Mouse (Mus musculus): ENCODE measurements around the gene Zfp865. TPM values are rescaled to one million over a fixed set of nuclear protein-coding genes. Genes with fewer than 3 reads are reported as not detected.
"Not testable (repeated sequence)": the region's sequence is repeated elsewhere in the genome, so short reads cannot be mapped to it uniquely, and the experiment has no call there.

Gene Zfp865
- total RNA-seq, 2 experiments from 2014 or later = 11.0 to 13.0 TPM

DNA sequence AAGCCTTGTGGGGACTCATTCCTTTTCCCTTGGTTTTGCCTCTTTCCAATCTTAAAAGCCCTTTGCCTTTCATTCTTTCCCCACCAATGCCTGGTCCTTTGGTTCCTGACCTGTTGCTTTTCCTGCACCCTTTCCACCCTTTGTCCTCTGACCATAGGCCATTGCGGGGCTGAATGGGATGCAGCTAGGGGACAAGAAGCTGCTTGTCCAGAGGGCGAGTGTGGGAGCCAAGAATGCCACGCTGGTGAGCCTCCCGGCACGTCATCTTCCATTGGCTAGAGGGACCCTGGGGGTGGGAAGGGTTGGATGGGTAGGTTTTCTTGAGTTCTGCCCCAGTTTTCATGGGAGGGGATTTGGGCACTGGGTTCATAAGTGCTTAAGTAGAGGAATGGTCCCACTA is 54.8 kb downstream of the Zfp865 start:
- no peak for DNase-seq
- intact Hi-C loops (cut with DNase I) = no loop called here

DNA sequence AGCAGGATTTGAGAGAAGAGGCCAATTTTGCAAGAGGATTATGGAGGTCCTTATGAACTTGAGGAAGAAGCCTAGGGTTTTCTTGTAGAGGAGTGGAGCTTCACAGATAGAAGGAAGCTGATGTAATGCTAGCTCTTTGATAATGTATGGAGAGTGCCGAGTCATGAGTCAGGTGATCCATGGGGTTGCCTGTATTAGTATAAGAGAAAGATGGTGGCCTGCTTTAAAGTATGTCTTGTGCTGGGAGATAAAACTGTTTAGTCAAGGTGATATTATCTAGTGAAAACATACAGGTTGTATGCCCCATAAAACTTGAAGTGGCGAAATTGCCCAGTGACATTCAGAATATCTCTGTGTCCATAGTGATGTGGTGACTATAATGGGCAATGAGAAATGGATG is 56.8 kb downstream of the Zfp865 start:
- intact Hi-C loops (cut with DNase I) = no loop called here
- DNase-seq = no peak

GRCm38 (mm10) chr7:5079365-5080009 is 59.3 kb downstream of the Zfp865 start:
- DNase-seq = not testable (repeated sequence)
- intact Hi-C loops (cut with DNase I) = loop anchor here (10.0 kb wide), 1 partner anchor 1385 kb away; the partner anchor contains the start of genes Mboat7 and Tsen34

DNA sequence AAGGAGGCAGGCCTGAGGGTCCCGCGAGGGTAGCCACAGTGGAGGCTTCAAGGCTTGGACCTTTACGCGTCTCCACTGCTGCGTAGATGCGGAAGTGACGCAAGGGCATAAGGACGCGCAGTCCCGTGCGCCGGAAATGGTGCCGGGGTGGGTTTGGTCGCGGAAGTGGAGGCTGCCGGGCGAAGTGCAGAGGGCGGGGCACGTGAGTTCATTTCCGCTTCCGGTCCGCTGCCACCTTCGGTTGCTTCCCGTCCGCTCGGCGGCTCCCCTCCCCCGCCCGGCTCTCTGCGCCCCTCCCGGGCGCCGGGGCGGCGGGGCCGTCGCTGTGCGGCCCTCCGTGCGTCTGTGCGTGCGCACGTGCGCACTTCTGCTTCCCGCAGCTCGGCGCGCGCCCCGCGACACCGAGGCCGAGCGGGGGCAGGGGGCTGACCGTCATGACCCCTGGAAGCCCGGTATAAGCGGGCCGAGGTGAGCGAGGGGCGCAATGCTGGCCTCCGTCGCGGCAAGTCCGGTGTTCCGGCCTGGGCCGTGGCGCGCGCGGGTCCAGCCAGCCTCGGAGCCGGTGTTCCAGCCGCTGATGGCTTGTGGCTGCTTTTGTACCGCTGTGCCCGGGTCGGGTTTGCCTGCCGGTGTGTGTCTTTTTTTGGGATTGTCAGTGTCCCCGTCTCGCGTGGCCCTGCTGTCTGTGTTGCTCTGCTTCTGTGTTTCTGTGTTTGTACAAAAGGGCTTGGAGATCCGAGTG is 60.0 kb downstream of the Zfp865 start, which contains the start of gene Epn1:
Epn1 (plus strand) TSS at position 226 of the 742 bp plus-strand sequence.
- DNase-seq = peak; percentile 92 to 97
- intact Hi-C loops (cut with DNase I) = loop anchor here (10.0 kb wide), 1 partner anchor 1385 kb away; the partner anchor contains the start of genes Mboat7 and Tsen34

DNA sequence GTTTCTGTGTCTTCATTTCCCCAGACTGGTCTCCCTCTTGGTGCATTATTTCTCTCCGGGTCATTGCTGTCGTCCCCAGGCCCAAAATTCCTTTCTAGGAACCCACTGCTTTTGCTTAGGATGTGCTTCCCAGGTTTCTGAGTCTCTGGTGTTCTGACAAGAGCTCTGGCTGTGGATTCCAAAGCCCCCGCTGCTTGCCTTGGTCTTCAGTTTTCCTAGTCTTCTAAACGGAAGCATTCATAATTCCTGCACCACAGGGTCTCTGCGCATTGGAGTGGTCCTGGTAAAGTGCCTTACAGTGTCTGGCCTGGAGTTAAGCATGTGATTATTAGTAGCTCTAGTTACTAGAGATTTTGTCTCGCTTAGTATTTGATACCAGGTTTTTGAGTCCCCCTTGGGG is 60.6 kb downstream of the Zfp865 start:
- no peak for DNase-seq
- intact Hi-C loops (cut with DNase I) = loop anchor here (10.0 kb wide), 1 partner anchor 1386 kb away; the partner anchor contains the start of genes Mboat7 and Tsen34

DNA sequence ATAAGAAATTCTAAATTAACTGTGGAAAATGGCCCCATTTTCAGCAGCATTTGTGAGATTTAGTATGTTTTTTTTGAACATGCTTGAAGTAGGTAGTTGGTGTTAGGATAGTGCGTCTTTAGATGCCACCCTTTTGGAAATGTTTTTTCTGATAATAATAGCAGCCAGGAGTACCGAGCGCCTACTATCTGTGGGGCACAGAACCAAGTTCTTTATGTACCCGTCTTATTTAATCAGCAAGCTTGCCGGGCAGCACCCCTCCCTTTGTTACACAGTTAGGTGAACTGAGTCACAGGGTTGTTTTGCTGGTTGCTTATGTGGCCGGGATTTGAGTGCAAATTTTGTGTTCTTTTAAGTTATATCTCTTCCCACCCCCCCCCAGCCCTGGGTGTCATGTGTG is 61.1 kb downstream of the Zfp865 start:
- intact Hi-C loops (cut with DNase I) = loop anchor here (10.0 kb wide), 1 partner anchor 1386 kb away; the partner anchor contains the start of genes Mboat7 and Tsen34
- DNase-seq = no peak

- intact Hi-C loops (cut with DNase I) = loop anchor here (10.0 kb wide), 1 partner anchor 1387 kb away; the partner anchor contains the start of genes Mboat7 and Tsen34
- DNase-seq = no peak
Observed at GRCm38 (mm10) chr7:5081939-5082338, 61.8 kb downstream of the Zfp865 start.

- intact Hi-C loops (cut with DNase I) = loop anchor here (10.0 kb wide), 1 partner anchor 1389 kb away; the partner anchor contains the start of genes Mboat7 and Tsen34
- DNase-seq = no peak
Observed at GRCm38 (mm10) chr7:5083325-5084105, 63.3 kb downstream of the Zfp865 start.

DNA sequence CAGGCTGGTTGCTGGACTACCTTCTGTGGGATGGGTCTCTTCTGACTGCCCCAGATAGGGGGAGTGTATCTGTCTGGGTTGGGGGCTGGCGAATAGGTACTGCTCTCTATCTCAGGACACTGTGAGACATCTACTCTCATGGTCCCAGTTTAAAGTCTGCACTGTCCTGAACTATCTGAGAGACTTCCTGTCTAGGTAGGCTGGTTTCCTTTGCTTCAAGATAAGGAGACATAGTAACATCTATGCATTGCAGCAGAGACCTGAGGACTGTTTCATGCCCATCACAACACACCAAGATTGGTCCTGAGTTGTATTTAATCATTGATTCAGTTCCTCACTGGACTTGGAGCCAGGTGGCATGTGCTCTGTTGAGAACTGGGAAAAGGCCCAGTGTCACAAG is 65.3 kb downstream of the Zfp865 start:
- DNase-seq = no peak
- intact Hi-C loops (cut with DNase I) = loop anchor here (10.0 kb wide), 1 partner anchor 1391 kb away; the partner anchor contains the start of genes Mboat7 and Tsen34

Other genes with a start within 250 kb of the Zfp865 start
- not detected for gene Fam71e2, start 249.1 kb upstream of the Zfp865 start, total RNA-seq (2021)
- gene Il11, start 237.5 kb upstream of the Zfp865 start, total RNA-seq (2021) = not detected
- gene Tmem190, start 237.4 kb upstream of the Zfp865 start, total RNA-seq (2021) = not detected
- gene Tmem238, start 230.7 kb upstream of the Zfp865 start, total RNA-seq (2021) = 1 to 10 TPM; 7.9 to 9.5 TPM
- gene Rpl28, start 227.5 kb upstream of the Zfp865 start, total RNA-seq (2021) = 100 to 1,000 TPM; 431 to 514 TPM
- gene Ube2s, start 207.8 kb upstream of the Zfp865 start, total RNA-seq (2021) = 10 to 100 TPM; 70.3 to 83.7 TPM
- gene Shisa7, start 175.7 kb upstream of the Zfp865 start, total RNA-seq (2021) = not detected
- gene Isoc2b, start 150.1 kb upstream of the Zfp865 start, total RNA-seq (2021) = 1 to 10 TPM; 3.6 to 3.8 TPM
- gene Isoc2a, start 143.2 kb upstream of the Zfp865 start, total RNA-seq (2021) = 10 to 100 TPM; 21.0 to 28.3 TPM
- gene Gm36210, start 113.9 kb upstream of the Zfp865 start, total RNA-seq (2021) = under 1 TPM; 0.20 TPM
- gene Zfp628, start 105.2 kb upstream of the Zfp865 start, total RNA-seq (2021) = 1 to 10 TPM; 8.9 TPM
- gene Nat14, start 98.3 kb upstream of the Zfp865 start, total RNA-seq (2021) = 1 to 10 TPM; 2.5 to 3.2 TPM
- gene Ssc5d, start 94.6 kb upstream of the Zfp865 start, total RNA-seq (2021) = 10 to 100 TPM in 1 of 2 experiments, 1 to 10 TPM in 1; 8.8 to 11.1 TPM
- 10 to 100 TPM; 30.5 to 35.8 TPM for gene Sbk2, start 56.0 kb upstream of the Zfp865 start, total RNA-seq (2021)
- gene Sbk3, start 49.2 kb upstream of the Zfp865 start, total RNA-seq (2021) = 1 to 10 TPM; 1.6 to 1.7 TPM
- 1 to 10 TPM; 7.8 to 9.5 TPM for gene Zfp579, start 24.2 kb upstream of the Zfp865 start, total RNA-seq (2021)
- 1 to 10 TPM; 6.9 TPM for gene Zfp524, start 6.0 kb upstream of the Zfp865 start, total RNA-seq (2021)
- gene Fiz1, start 5.7 kb upstream of the Zfp865 start, total RNA-seq (2021) = 10 to 100 TPM; 20.7 to 22.7 TPM
- not detected for gene Gm44973, start 4.9 kb upstream of the Zfp865 start, total RNA-seq (2021)
- under 1 TPM in 1 of 2 experiments, not detected in 1; 0.20 TPM for gene Ccdc106, start 177 bp downstream of the Zfp865 start, total RNA-seq (2021)
- gene 4632433K11Rik, start 13.7 kb downstream of the Zfp865 start, total RNA-seq (2021) = under 1 TPM in 1 of 2 experiments, not detected in 1; 0.42 TPM
- 1 to 10 TPM; 2.2 to 3.9 TPM for gene Zfp784, start 18.1 kb downstream of the Zfp865 start, total RNA-seq (2021)
- 1 to 10 TPM; 2.9 to 3.3 TPM for gene Zfp580, start 31.2 kb downstream of the Zfp865 start, total RNA-seq (2021)
- 10 to 100 TPM; 38.0 to 48.3 TPM for gene U2af2, start 41.8 kb downstream of the Zfp865 start, total RNA-seq (2021)
- gene Epn1, start 59.9 kb downstream of the Zfp865 start, total RNA-seq (2021) = 100 to 1,000 TPM; 149 to 152 TPM
- not detected for gene Rfpl4, start 96.6 kb downstream of the Zfp865 start, total RNA-seq (2021)
- gene Rasl2-9, start 105.6 kb downstream of the Zfp865 start, total RNA-seq (2021) = 1 to 10 TPM; 2.0 to 2.2 TPM
- gene Vmn1r55, start 129.3 kb downstream of the Zfp865 start, total RNA-seq (2021) = not detected
- not detected for gene Vmn1r56, start 176.4 kb downstream of the Zfp865 start, total RNA-seq (2021)
- gene Vmn1r57, start 198.1 kb downstream of the Zfp865 start, total RNA-seq (2021) = not detected

All from gastrocnemius, postnatal 36 days (tissue).